Mouse (Mus musculus): ENCODE measurements at regions not wholly inside any gene's neighbourhood (a gene's known extent, or its start where the extent isn't known, plus 50 kb on each side); places are given as distances from the start of the nearest gene placed in this dataset.

DNA sequence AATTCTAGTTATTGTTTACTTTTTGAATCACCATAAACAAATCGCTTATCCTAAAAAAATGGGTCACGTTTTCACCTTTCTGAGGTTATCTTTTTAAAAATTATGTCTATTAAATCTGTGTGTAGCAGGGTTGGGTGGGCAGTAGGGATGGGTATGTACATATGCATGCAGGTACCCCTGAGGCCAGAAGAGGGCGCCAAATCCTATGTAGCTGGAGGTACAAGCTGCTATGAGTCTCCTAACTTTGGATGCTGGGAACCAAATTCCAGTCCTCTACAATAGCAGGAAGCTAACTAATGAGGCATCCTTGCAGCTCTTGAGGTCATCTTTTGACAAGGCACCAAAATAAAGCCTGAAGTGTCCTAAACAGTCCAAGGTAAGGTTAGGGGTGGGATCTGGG, 714.8 kb upstream of the Sox9 start:
- ATAC-seq (replicated peaks; ENCODE audit: poor library complexity) = 0 out of 2 replicates have a peak, but pooled peaks have one; percentile 39

DNA sequence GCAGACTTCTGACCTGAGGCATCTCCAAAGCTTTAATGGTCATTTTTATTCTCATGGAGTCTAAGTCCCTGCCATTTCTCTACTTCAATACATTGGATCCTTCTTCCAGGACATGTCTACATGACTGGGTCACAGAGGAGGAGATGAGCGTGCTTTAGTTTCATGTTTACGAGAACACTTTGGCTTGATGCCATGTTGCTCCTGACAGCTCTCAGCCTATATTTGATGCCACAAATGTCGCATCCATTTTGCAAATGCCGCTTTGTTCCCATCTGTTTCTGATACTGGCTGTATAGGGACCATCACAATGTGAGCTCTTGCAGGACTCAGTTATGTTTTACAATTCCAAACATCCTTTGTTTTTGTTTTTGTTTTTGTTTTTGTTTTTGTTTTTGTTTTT, 713.2 kb upstream of the Sox9 start:
- ATAC-seq (replicated peaks; ENCODE audit: poor library complexity) = no peak

DNA sequence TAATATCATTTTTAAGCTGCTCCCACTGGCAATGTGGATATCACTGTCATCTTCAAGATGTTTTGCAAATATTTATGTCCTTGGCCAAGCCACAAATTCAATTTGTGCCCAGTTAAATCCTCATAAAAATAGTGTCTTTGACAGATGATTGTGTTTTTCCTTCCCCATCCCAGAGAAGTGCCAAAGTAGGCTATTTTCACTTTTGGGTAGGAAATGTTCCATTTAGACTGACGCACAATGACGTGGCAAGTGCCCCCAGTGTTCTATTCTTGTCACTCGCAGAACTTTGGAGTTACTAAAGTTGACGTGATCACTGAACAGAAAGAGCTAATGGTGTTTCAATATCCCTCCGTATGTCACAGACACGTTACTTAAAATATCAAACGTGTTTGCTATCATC, 710.5 kb upstream of the Sox9 start:
- ATAC-seq (replicated peaks; ENCODE audit: poor library complexity) = no peak

DNA sequence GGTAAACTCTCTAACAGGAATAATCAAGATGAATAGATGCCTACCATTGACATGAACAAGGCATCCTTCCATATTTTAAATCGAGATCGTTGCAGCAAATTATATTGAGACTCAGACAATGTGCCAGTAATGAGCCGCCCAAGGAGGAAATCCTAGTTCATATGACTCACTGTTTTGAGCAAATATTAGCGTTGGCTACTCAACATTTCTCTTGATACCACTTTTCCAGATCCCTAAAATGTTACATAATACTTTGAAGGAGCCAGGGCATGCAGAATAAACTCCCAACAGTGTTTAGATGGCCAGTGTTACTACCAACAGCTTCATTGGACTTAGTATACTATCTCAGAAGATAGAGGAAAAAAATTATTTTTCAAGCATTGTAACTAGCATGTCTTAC, 700.6 kb upstream of the Sox9 start:
- no peak for ATAC-seq (replicated peaks; ENCODE audit: poor library complexity)

DNA sequence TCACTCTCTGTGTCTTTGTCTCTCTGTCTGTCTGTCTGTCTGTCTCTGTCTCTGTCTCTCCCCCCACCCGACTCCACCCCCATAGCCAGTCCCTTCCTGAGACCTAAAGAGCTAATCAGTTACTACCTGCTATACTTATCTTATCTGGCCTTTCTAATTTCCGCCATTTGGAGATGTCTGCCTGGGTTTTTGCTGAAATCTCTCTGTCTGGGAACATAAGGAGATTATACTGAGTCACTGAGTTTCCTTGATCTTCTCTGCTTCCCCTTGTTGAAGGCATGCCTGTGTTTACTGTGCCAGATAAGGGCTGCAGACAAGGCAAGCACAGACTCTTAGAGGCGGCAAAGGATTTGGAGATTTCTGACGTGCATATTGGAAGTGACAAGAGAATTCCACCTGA, 699.0 kb upstream of the Sox9 start:
- ATAC-seq (replicated peaks; ENCODE audit: poor library complexity) = no peak

DNA sequence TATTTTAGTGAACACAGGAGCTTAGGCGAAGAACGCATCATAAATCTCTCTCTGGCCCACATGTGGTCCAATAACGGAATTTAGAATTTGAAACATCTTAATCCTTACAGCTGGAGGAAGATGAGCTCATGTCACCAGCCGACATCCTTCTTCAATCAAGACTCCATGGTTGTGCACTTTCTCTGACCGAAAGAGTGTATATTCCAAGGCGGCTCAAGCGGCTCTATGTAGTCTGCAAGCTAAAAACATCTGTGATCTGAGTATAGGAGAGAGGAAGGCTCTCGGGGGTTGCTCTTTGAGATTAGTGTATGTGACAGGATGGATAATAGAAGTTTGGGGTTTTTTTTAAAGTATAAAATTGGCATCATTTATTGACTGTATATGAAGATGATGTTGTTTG, 689.9 kb upstream of the Sox9 start:
- ATAC-seq (replicated peaks; ENCODE audit: poor library complexity) = no peak

DNA sequence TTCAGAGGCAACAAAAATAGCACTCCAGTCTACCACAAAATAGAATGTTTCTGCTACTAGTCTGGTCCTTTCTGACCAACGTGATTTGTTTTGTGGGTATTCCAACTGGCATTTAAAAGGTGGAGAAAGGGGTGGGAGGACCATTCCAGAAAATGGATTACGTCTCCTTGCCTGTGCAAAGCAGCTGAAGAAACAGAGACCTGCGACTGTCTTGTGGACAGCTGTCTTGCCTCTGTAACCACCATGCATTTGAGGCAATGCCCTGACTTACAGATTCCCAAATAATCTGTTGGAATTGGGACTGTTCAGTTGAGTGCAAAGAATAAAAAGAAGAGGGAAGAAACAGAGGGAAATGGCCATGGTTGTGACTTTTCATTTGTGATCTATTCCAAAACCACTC, 687.0 kb upstream of the Sox9 start:
- ATAC-seq (replicated peaks; ENCODE audit: poor library complexity) = no peak

DNA sequence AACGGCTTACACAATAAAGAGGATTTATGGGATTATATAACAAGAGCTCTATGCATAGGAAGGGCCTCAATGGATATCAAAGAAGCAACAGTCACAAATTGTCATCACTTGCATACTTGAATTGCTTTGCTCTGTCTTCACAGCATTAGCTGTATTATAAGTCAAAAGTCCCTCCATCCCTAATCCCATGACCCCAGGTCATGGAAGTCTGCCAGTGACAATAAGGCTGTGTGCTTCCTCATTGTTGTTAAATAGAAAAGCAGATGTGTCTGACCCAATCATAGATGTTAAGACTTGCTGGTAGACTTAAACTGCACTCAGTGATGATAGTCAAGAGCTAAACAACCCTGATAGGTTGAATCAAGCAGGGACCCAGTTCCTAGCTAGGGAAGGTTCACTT, 683.9 kb upstream of the Sox9 start:
- ATAC-seq (replicated peaks; ENCODE audit: poor library complexity) = no peak

DNA sequence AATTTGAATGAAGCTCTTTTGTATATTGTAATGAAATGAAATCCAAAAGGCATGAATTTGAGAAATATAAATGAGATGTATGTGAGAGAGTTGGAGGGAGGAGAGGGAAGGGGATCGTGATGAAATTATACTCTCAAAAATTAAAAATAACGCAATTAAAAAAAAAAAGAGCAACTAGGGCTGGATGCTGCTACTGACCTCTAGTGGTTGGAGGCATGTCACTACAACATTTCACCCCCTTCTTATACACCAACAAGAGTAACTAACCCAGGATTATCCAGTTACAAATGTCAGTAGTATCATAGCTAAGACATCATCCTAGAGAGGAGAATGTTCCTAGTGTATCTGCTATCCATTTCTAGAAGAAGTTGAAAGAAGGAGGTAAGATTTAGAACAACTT, 678.8 kb upstream of the Sox9 start:
- ATAC-seq (replicated peaks; ENCODE audit: poor library complexity) = peak; percentile 81

DNA sequence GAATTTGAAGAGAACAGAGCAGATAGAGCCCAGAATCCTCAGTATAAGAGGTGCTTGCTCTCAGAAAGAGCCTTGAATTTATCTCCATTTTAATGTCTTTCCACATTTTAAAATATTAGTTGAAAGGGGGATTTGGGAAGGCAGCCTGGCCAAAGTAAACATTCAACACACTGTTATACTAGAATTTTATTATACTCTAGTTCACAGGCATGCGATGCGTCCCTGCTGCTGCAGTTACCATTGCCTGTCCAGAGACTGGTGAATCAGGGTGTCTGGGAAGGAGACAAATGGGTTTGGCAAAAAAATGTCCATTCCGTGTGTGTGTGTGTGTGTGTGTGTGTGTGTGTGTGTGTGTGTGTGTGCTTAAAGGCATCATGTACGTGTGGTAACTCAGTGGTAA, 675.1 kb upstream of the Sox9 start:
- ATAC-seq (replicated peaks; ENCODE audit: poor library complexity) = no peak

DNA sequence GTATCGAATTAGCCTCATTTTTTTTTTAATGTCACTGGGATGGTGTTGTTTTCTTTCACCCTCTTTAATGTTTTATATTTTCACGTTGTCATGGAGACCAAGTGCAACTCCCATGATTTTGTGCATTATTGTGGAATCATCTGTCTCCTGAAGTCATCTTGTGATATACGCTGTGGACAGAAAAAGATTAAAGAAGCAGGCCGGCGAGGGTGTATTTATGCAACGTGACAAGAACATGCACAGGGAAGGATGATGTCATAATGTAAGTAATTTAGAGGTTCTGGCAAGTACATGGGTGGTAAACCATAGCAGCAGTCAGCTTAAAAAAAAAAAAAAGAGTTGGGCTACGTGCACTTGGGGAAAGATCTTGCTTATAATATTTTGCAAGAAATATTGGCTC, 674.7 kb upstream of the Sox9 start:
- ATAC-seq (replicated peaks; ENCODE audit: poor library complexity) = no peak

DNA sequence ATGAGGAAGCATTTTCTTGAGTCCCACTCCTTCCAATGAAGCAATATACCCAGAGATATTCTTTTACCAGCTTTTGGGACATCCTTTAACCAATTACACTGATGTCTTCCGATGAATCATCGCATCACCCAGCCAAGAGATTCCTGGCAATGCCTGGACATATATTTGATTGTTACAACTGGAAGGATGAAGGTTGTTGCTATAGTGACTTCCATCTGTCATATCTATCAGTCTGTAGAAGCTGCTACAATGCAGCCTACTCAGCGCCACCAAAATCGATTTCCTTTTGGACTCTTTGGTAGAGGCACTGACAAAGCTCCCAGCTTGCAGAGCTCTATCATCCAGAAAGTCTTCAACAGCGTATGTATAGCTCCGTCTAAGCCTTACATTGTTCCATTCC, 661.0 kb upstream of the Sox9 start:
- ATAC-seq (replicated peaks; ENCODE audit: poor library complexity) = no peak

DNA sequence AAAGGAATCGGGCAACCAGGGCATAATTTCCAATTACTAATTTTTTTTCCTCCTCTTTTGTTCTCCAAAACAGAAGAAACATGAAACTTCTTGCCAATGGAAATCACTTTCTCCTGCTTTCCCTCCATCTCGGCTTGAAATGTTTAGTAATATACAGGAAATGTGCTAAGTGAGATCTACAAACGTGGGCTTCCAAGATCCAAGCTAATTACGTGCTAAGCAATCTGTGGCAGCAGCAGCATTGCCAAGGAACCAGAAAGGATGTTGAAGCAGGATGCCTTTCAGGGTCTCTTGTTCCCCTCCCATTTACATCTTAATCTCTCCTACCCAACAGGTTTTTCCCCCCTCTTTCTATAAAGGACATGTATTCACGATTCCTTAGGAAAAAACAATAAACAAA, 660.2 kb upstream of the Sox9 start:
- no peak for ATAC-seq (replicated peaks; ENCODE audit: poor library complexity)

DNA sequence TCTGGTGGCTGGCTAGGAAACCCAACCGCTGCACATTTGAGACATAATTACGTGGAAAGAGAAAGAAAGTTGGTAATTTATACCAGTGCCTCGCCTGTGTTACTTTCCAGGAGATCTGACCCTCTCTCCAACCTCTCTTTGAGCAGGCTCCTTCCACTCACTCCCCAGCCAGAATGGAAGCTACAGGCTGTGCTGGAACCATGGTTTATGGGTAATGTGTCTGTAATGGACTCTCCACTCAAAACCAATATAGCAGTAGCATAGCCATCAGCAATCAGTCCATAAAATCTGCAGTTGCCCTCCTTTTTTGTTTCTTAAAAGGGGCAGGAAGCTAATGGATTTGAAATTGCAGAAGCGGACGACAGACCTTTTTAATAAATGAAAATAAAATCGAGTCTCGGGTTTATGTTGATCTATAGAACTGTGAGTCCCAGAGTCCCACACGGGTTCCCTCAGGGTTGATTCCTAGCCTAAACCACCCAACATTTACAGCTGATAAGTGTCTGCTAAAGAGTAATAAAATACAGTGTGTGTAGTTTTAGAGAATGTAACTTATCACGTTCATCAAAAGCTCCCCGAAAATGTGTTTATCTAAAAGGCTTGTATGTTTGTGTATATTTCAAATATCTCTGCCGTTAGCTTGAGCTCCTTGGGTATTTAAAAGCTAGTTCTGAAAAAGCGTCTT, 656.6 kb upstream of the Sox9 start:
- no peak for ATAC-seq (replicated peaks; ENCODE audit: poor library complexity)

DNA sequence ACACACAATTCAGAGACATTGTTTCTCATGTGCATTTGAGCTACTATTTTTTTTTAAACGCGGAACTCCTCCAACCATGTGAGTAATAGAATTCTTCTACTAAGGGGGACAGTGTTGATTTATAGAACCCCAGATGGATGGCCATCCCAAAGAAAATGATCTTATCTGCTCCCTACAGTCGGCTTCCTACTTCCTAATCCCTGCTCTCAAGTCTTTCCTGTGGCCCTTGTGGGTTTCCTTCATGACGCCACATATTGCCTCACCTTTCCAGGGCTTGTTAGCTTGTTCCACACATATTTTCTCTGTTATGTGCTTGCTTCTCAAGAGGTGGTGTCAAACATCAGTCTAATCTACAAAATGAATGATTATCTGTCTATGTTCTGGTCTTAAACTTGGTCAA, 651.9 kb upstream of the Sox9 start:
- ATAC-seq (replicated peaks; ENCODE audit: poor library complexity) = peak; percentile 42

DNA sequence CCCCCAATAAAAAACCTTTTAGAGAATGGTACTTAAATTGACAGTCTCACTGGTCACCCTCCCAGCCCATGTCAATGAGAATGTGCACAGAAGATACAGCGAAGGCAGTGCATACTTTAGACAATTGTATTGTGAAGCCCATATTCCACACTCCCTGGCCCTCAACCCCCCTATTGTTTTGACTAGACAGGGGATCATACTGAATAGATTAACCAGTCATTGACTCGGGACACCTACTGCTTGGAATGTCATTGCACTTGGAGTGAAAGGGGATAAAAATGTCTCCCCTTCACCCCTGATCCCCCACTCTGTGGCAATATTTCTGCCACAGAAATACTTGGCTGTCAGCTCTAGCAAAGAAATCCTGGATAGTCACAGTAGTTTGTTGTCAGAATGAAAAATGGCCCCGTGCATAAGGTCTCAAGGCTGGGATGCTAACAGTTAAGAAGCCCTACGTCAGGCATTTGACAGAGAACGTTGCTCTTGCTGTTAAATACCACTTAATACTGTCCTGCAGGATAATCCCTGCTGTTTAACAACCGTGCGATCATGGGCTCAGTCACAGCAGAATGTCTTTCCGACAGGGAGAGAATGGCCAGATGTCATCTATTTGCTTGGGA, 644.5 kb upstream of the Sox9 start:
- ATAC-seq (replicated peaks; ENCODE audit: poor library complexity) = no peak

DNA sequence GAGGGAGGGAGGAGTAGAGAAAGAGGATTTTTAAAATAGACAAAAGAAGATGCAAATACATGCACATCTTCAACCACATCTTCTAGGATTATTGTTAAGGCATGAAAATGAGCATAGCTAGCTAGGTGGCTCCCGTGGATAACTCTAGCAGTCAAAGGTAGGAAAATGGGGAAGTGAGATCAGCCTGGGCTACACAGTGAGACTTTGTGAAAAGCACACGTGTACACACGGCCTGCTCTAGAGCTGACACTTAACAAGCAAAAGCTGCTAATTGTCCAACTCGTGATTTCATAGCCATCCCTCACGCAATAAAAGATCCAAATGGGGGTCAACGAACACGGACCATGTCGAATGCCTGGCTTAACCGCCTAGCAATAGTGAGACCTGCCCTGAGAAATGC, 642.0 kb upstream of the Sox9 start:
- ATAC-seq (replicated peaks; ENCODE audit: poor library complexity) = peak; percentile 57; the same call in 1 of the 2 replicates

DNA sequence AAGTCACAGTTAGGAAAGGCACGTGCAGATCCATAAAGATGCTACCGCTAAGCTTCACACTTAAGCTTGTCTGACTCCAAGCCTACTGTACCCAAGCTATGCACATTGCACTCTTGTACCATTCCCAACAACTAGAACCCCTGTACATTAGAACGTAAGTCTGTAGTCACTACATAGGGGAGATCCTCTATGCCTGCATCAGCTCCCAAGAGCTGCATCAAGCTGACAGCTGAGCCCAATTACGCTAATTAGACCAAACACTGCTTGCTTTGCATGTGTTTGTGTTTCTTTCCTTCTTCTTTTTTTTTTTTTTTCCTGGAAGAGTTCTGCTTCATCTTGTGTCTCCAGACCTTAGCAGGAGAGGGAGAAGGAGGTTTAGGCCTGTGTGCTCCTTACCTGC, 641.5 kb upstream of the Sox9 start:
- no peak for ATAC-seq (replicated peaks; ENCODE audit: poor library complexity)

DNA sequence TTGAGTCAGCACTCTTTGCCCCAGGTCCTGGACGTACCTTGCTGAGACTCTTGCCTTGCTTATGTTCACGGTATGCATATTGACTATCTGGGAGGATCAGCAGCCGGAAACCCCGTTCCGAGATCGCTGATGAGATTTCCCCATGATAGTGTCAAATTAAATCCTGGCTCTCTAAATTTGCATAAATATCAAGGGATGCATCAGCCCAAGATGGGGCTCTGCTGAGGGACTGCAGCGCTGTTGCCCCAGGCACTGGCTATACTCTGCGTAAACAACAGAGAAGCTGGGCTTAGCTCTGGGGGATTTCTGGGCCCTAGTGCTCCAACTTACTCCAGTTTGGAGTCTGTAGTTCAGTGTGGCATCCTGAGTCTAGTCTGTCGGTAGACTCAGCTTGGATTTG, 641.1 kb upstream of the Sox9 start:
- ATAC-seq (replicated peaks; ENCODE audit: poor library complexity) = no peak

DNA sequence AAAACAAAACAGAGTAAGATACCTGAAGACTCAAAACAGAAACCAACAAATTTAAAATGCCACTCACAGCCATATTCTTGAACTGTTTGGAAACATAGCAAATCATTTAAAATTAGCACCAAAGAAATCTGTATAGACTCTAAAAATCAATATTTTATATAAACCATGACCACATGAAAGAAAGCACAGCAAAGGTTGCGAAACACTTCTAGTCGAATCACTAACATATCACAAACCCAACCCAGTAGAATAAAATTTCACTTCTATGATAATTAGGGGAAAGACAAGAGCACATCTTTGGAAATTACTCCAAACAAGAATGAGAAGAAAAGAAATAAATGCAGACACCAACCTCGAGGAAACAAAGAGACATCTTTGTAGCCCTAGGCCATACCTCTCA, 630.0 kb upstream of the Sox9 start:
- ATAC-seq (replicated peaks; ENCODE audit: poor library complexity) = no peak

DNA sequence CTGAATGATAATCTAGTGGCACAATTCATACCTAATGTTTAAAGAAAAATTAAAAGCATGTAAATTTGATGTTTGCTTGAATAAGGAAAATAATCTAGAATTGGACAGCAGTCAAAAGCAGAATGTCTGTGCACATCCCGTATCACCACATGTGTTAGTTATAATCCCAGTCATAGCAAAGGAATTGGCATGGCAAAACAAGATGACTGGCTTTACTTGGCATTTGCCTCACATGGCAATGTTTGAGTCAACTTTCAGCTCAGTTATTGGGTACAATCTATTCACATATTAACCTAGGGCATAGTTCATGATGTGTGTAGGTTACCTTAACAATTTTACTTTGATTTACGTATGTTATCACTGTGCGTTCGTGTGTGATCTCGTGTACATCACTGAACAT, 628.8 kb upstream of the Sox9 start:
- ATAC-seq (replicated peaks; ENCODE audit: poor library complexity) = no peak

DNA sequence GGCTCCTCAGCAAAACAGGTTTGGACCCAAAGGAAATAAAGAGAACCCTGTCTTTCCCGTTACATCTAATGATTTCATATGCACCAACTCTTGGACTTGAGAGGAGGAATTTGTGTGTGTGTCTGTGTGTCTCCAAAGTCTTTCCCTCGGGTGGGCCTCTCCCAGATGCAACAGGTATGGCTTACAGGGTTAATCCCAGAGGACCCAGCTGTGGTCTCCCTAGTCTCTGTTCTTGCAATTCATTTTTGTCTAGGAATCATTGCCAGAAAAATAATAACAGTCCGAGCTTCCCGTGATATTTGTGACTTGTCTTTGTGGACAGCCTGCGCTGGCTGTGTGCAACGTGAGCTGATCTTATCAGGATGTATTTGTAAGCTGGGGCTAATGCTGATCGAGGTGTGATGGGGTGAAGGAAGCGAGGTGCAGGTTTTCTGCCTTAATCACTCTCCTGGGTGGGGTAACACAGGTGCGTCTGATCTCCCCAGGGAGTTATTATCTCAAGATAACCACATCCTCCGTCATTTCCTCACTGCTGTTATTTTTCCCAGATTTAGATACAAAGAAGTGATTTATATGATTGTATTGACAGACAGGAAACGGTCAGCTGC, 627.2 kb upstream of the Sox9 start:
- 0 out of 2 replicates have a peak, but pooled peaks have one; percentile 14 for ATAC-seq (replicated peaks; ENCODE audit: poor library complexity)
